Mouse (Mus musculus) thymus, adult 2 months (tissue): ENCODE measurements at regions not wholly inside any gene's neighbourhood (a gene's known extent, or its start where the extent isn't known, plus 50 kb on each side); places are given as distances from the start of the nearest gene placed in this dataset.

Experiments used
- DNase-seq: peaks from one replicate; pipeline ENCODE4 v3.0.0; 2021
- H3K27ac ChIP-seq: fragments of 200-500 bp; 2 replicates; pipeline ENCODE4 v1.5.1; 2012; ENCODE audit warnings: low read length, control low read depth; ENCODE audit not compliant: control insufficient read depth, insufficient read depth
- H3K27me3 ChIP-seq: fragments of 200-500 bp; 2 replicates; pipeline ENCODE4 v1.6.1; 2012; ENCODE audit warnings: mild to moderate bottlenecking, low read length, moderate library complexity, mixed read lengths; ENCODE audit not compliant: control insufficient read depth, insufficient read depth
- H3K36me3 ChIP-seq: fragments of 200-500 bp; 2 replicates; pipeline ENCODE4 v1.6.1; 2012; ENCODE audit warnings: mild to moderate bottlenecking, low read length, moderate library complexity; ENCODE audit not compliant: control insufficient read depth, insufficient read depth
- H3K4me1 ChIP-seq: fragments of 200-500 bp; replicated peaks from 2 replicates; pipeline ENCODE4 v1.6.1; 2012; ENCODE audit warnings: low read length; ENCODE audit not compliant: control insufficient read depth, insufficient read depth
- H3K4me3 ChIP-seq: fragments of 200-500 bp; 2 replicates; pipeline ENCODE4 v1.5.1; 2012; ENCODE audit warnings: mild to moderate bottlenecking, low read length, control low read depth, moderate library complexity; ENCODE audit not compliant: control insufficient read depth, insufficient read depth
- CTCF ChIP-seq: fragments of 200-500 bp; IDR thresholded peaks from 2 replicates; pipeline ENCODE4 v1.5.1; 2012; ENCODE audit warnings: mild to moderate bottlenecking, control low read depth, low read length, moderate library complexity, borderline replicate concordance; ENCODE audit not compliant: control insufficient read depth, poor library complexity, insufficient read depth; ENCODE audit errors: extremely low read depth
- POLR2A ChIP-seq: fragments of 200-500 bp; IDR thresholded peaks from 2 replicates; pipeline ENCODE4 v1.6.1; 2012; ENCODE audit warnings: mild to moderate bottlenecking, low read length, control low read depth, moderate library complexity; ENCODE audit not compliant: control insufficient read depth, poor library complexity, insufficient read depth; ENCODE audit errors: extremely low read depth
- WGBS: fragments of 180-500 bp; shearing (Covaris S2); methylation state at CpG from one replicate; pipeline ENCODE4 v1.1.7; 2018; 5-methylcytosine and 5-hydroxymethylcytosine counted together

DNA sequence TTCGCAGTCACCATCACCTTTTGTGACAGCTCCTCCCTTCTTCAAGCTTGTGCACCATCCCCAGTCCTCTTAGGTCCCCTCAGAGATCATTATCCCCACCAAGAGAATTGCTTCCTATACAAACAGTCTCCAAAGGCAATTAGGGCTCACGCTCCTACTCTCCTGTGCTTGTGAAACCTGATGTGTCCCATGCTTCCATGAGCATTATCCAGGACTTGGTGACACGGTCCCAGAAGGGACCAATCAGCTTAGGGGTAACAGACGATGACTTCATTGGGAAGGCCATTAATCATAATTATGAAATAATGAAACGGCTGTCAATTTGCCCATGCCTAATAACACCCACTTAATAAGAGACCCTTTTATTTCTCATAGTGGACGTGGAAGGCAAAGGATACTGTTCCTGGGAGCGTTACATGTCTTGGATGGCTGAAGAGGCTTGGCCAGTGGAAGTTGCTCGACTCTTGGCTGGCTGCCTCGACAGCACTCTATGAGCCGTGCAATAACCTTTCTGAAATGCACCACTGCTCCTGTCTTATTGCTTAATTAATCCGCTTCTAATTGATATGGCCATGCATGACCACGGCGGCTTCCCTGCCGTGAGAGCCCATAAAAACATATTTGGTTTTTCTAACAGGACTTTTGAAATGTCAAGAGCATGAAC is 207.4 kb upstream of the Tox3 start:
- no peak overlapping the region for H3K4me3 ChIP-seq
- H3K4me1 ChIP-seq, result no peaks in the 10 kb centered on the region
- TF ChIP-seq POLR2A (no peak), CTCF (no peak)
- WGBS, result 89% methylated on average over 14 of the region's 14 CpGs
- H3K36me3 ChIP-seq, result no peaks in the 10 kb centered on the region
- DNase-seq, result no peak
- no peaks in the 10 kb centered on the region for H3K27me3 ChIP-seq
- H3K27ac ChIP-seq, result no peak overlapping the region

DNA sequence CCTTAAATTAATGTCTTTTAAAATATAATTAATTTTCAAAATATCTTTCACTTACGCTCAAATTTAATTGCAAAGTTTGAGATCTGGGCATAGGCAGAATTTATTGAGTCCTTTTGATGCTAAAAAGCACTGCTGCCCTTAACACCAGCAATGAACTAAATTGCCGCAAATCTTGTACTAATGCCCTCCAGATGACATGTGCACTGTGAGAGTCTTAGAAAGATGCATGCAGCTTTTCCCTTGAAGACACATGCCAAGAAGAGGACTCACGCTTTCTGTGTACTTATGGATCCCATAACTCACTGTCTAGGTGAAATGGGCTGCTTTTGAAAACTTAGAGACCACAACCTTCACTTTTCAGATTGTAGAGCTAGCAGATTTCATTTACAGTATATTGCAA is 199.1 kb upstream of the Tox3 start:
- no peaks in the 10 kb centered on the region for H3K36me3 ChIP-seq
- no peaks in the 10 kb centered on the region for H3K27me3 ChIP-seq
- DNase-seq, result no peak
- TF ChIP-seq CTCF (no peak), POLR2A (no peak)
- H3K27ac ChIP-seq, result no peak overlapping the region
- no peaks in the 10 kb centered on the region for H3K4me1 ChIP-seq
- WGBS, result 85% methylated on average over 3 of the region's 3 CpGs
- no peak overlapping the region for H3K4me3 ChIP-seq

DNA sequence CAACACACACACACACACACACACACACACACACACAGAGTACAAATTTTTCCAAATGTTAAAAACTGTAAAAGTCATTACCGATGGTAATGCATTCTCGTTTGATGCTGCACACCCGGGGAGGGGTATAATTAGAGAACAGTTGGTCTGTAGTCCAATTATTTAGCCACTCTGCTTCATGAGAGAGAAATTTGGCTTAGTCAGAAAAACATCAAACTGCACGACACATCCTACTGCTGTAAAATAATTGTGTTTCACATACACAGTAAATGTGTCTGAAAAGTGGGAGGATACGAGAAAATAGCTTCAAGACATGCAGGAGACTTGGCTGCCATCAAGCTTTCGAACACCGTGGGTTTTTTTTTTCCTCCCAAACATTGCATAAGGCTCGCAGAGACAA is 194.5 kb upstream of the Tox3 start:
- no peak for DNase-seq
- H3K4me1 ChIP-seq, result no peaks in the 10 kb centered on the region
- H3K27me3 ChIP-seq, result no peaks in the 10 kb centered on the region
- no peak overlapping the region for H3K27ac ChIP-seq
- H3K4me3 ChIP-seq, result no peak overlapping the region
- WGBS, result 84% methylated on average over 8 of the region's 8 CpGs
- TF ChIP-seq POLR2A (no peak), CTCF (no peak)
- no peaks in the 10 kb centered on the region for H3K36me3 ChIP-seq

DNA sequence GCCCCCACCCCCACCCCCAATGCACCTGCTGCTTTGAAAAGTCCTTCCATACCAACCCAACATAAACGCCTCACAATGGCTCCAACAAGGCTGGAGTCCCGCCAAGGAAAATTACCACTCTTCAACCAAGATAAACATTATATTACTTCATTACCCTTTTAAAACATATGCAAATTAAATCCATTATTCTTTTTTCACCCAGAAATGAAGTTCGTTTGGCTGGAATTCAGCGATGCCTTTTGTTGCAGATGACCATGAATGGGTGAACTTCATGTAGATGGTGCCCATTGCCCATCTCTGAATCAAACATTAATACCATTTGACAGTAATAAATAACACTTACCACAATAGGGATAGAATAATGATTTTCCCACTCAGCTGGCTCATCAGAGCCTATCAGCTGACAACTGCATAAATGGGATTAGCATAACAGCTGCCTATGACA is 188.1 kb upstream of the Tox3 start:
- no peak for DNase-seq
- Histone ChIP-seq H3K27ac (no peak overlapping the region), H3K4me1 (no peaks in the 10 kb centered on the region), H3K36me3 (no peaks in the 10 kb centered on the region), H3K27me3 (no peaks in the 10 kb centered on the region), H3K4me3 (no peak overlapping the region)
- WGBS, result 96% methylated on average over 4 of the region's 4 CpGs
- TF ChIP-seq POLR2A (no peak), CTCF (no peak)

DNA sequence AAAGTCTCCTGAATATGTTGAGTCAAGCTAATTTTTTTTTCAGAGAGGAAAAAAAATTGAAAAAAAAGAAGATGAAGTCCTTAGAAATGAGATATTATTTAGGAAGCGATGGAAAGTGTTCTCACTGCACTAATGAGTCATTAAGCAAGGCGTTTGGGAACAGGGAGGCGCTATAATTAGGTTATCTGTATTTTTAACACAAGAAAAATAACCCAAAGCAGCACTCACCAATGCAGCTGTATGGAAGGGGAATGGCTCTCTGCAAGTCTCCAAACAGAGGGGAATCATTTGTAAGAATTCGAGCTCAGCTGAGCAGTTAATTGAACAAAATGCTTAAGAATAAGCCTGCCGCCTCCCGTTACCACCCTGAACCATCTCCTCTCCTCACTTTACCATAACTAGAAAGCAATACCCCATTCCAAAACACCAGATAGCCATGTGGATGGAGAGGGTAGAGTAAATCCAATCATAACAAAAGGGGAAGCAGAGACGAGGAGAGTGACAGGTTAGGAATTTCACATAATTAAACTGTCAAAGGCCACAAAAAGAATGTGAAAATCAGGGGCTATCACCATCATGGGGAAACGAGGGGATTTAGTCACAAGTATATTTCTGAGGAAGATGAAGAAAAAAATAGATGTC is 187.5 kb upstream of the Tox3 start:
- no peaks in the 10 kb centered on the region for H3K36me3 ChIP-seq
- WGBS, result 85% methylated on average over 8 of the region's 8 CpGs
- no peak overlapping the region for H3K4me3 ChIP-seq
- H3K4me1 ChIP-seq, result no peaks in the 10 kb centered on the region
- H3K27me3 ChIP-seq, result no peaks in the 10 kb centered on the region
- no peak for TF ChIP-seq POLR2A
- TF ChIP-seq CTCF, result no peak
- no peak for DNase-seq
- H3K27ac ChIP-seq, result no peak overlapping the region

DNA sequence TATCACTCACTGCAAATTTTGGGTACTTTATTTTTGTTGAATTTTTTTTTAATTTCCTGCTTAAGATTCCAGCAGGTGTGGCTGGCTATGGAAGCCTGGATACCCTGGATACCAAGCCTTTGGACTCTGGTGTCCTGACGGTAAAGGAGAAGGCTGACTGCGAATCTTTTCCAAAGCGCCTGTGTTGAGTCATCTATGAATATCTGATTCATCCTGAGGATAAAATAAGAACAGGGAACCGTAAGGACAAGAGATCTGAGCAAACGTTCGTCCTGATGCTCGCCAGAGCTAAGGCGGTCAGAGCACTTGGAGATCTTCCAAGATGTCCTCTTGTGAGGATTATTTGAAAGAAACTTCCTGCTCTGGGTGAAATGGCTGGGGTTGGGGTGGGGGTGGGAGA is 173.2 kb upstream of the Tox3 start:
- WGBS, result 92% methylated on average over 8 of the region's 8 CpGs
- Histone ChIP-seq H3K27ac (no peak overlapping the region), H3K27me3 (no peaks in the 10 kb centered on the region), H3K4me3 (no peak overlapping the region), H3K4me1 (no peaks in the 10 kb centered on the region), H3K36me3 (no peaks in the 10 kb centered on the region)
- DNase-seq, result no peak
- TF ChIP-seq CTCF (no peak), POLR2A (no peak)
